In genomic region chr13:48227136-48227535, GRCm38 (mm10) we compare ENCODE assay signal across 9 mouse cellular contexts. TPM values are rescaled to one million over a fixed set of nuclear protein-coding genes. Genes with fewer than 3 reads are reported as not detected.
A peak's percentile ranks its signal among the peaks of the same experiment; 100 is the strongest.
DNase-seq lines count a peak whose midpoint lies in the region; ATAC-seq and TF ChIP-seq lines count a peak whose summit lies in the region.
"Had no signal": no experiment of that assay in that cellular context is flagged by ENCODE, and none has a peak within 500 bp of the region (broad histone marks: within the 10 kb centered on the region; RNA-seq: fewer than 3 reads in every experiment).

No protein-coding gene starts in this region.

- DNase-seq in gastrocnemius, postnatal 10 days = peak; percentile 8
- no peak for DNase-seq in gastrocnemius, adult 18-20 months (ENCODE audit: low spot score)
- DNase-seq in Muller cell, postnatal 12 days (ENCODE audit: inconsistent ontology term) = peak; percentile 22
- peak; percentile 45 for DNase-seq in embryonic facial prominence, embryonic 14.5 days (ENCODE audit: low spot score)
- DNase-seq in limb, embryonic 14.5 days (ENCODE audit: low spot score) = peak; percentile 15
- peak; percentile 10 to 37 for DNase-seq in right cerebral cortex, adult 2 months (ENCODE audit: low spot score in 2 of 2)

- no peaks in the 10 kb centered on the region for H3K9me3 ChIP-seq in embryonic facial prominence, embryonic 14.5 days (ENCODE audit: control insufficient read depth, low read length)
- H3K9me3 ChIP-seq in hindbrain, embryonic 12.5 days (replicated peaks) = no peaks in the 10 kb centered on the region
- H3K9me3 ChIP-seq in limb, embryonic 14.5 days (ENCODE audit: control insufficient read depth, low read length) = no peaks in the 10 kb centered on the region

- no peak for ATAC-seq in embryonic facial prominence, embryonic 14.5 days (ENCODE audit: low read depth)
- no peak for ATAC-seq in hindbrain, embryonic 12.5 days (ENCODE audit: low FRiP score)
- no peak for ATAC-seq in limb, embryonic 14.5 days (ENCODE audit: low FRiP score, low read depth)
- ATAC-seq in CD4-positive, CD25-positive, alpha-beta regulatory T cell, adult 4 months = no peak

- peaks cover 20% of the 10 kb centered on the region; the same call in 1 of the 2 replicates for H3K4me1 ChIP-seq in embryonic facial prominence, embryonic 14.5 days (ENCODE audit: control insufficient read depth, insufficient read depth, low read length)
- peaks cover 19% of the 10 kb centered on the region for H3K4me1 ChIP-seq in hindbrain, embryonic 12.5 days
- H3K4me1 ChIP-seq in limb, embryonic 14.5 days (ENCODE audit: control insufficient read depth, insufficient read depth, low read length) = peaks cover 21% of the 10 kb centered on the region

- peak overlapping the region; percentile 13; the same call in 1 of the 2 replicates for H3K4me3 ChIP-seq in embryonic facial prominence, embryonic 14.5 days (ENCODE audit: low read depth, low read length)
- peak overlapping the region; percentile 39 for H3K4me3 ChIP-seq in hindbrain, embryonic 12.5 days
- peak overlapping the region; percentile 37; the same call in 1 of the 2 replicates for H3K4me3 ChIP-seq in limb, embryonic 14.5 days (replicated peaks; ENCODE audit: low read length)

- H3K9ac ChIP-seq in embryonic facial prominence, embryonic 14.5 days (ENCODE audit: low read depth, low read length) = no peak overlapping the region
- H3K9ac ChIP-seq in hindbrain, embryonic 12.5 days = no peak overlapping the region
- H3K9ac ChIP-seq in limb, embryonic 14.5 days (ENCODE audit: low read depth, low read length, severe bottlenecking) = no peak overlapping the region

- no peaks in the 10 kb centered on the region for H3K27me3 ChIP-seq in embryonic facial prominence, embryonic 14.5 days (replicated peaks; ENCODE audit: control insufficient read depth, insufficient read depth, low read length)
- H3K27me3 ChIP-seq in hindbrain, embryonic 12.5 days = no peaks in the 10 kb centered on the region
- no peaks in the 10 kb centered on the region for H3K27me3 ChIP-seq in limb, embryonic 14.5 days (ENCODE audit: control insufficient read depth, insufficient read depth, low read length)
- H3K27me3 ChIP-seq: CH12.LX had no signal

- peak overlapping the region; percentile 48 for H3K4me2 ChIP-seq in embryonic facial prominence, embryonic 14.5 days (ENCODE audit: low read depth, low read length)
- H3K4me2 ChIP-seq in hindbrain, embryonic 12.5 days (replicated peaks) = peak overlapping the region; percentile 43
- H3K4me2 ChIP-seq in limb, embryonic 14.5 days (replicated peaks; ENCODE audit: low read depth, low read length, severe bottlenecking) = peak overlapping the region; percentile 24

- H3K27ac ChIP-seq in embryonic facial prominence, embryonic 14.5 days (replicated peaks; ENCODE audit: low read depth, low read length) = peak overlapping the region; percentile 71
- peak overlapping the region; percentile 68; the same call in 1 of the 2 replicates for H3K27ac ChIP-seq in hindbrain, embryonic 12.5 days
- peak overlapping the region; percentile 34 for H3K27ac ChIP-seq in limb, embryonic 14.5 days (replicated peaks; ENCODE audit: low read depth, low read length)

- no peaks in the 10 kb centered on the region for H3K36me3 ChIP-seq in embryonic facial prominence, embryonic 14.5 days (ENCODE audit: control insufficient read depth, insufficient read depth, low read length)
- H3K36me3 ChIP-seq in hindbrain, embryonic 12.5 days = no peaks in the 10 kb centered on the region
- H3K36me3 ChIP-seq in limb, embryonic 14.5 days (ENCODE audit: control insufficient read depth, insufficient read depth, low read length) = no peaks in the 10 kb centered on the region

- 20% methylated on average over 8 of the region's 8 CpGs for WGBS in embryonic facial prominence, embryonic 14.5 days
- 28% methylated on average over 8 of the region's 8 CpGs for WGBS in hindbrain, embryonic 12.5 days
- WGBS in limb, embryonic 14.5 days = 27% methylated on average over 8 of the region's 8 CpGs

- no peak for TF ChIP-seq POLR2A in limb, embryonic 14.5 days (IDR thresholded peaks at IDR 0.05; ENCODE audit: borderline replicate concordance, extremely low read depth, insufficient read depth, insufficient read length)

RNA-seq across cellular contexts. Expression of gene Id4, which starts 33.9 kb away (rescaled TPM):
- 1 to 10 TPM; 2.7 to 3.5 TPM for total RNA-seq in gastrocnemius, postnatal 10 days (2021)
- total RNA-seq in gastrocnemius, adult 18-20 months (2021) = under 1 TPM; 0.73 to 0.78 TPM
- polyA plus RNA-seq in embryonic facial prominence, embryonic 14.5 days (2014; fragmentation: Nextera tagmentation; extraction: Ambion mirVana) = 11.8 and 13.0 TPM in 2 replicates
- polyA plus RNA-seq in hindbrain, embryonic 12.5 days (2016; fragmentation: Nextera tagmentation; extraction: Ambion mirVana) = 85.5 and 96.2 TPM in 2 replicates
- polyA plus RNA-seq in limb, embryonic 14.5 days (2012; rRNA removed) = 10.5 and 11.6 TPM in 2 replicates
- 8.3 and 9.3 TPM in 2 replicates for polyA plus RNA-seq in limb, embryonic 14.5 days (2014; fragmentation: Nextera tagmentation; extraction: Ambion mirVana)
- not detected for polyA plus RNA-seq in CD4-positive, CD25-positive, alpha-beta regulatory T cell, adult 4 months (2017; shearing (Covaris generic))
- total RNA-seq: CH12.LX had no signal

Comparison
In these comparisons a context has a peak if more than half of its experiments do, and no peak if none do; other contexts are left out.
1. RNA of gene Id4, which starts 33.9 kb away (polyA plus RNA-seq): 85.5 to 96.2 TPM in hindbrain, embryonic 12.5 days, 11.8 to 13.0 TPM in embryonic facial prominence, embryonic 14.5 days and 8.3 to 11.6 TPM in limb, embryonic 14.5 days; not detected in CD4-positive, CD25-positive, alpha-beta regulatory T cell, adult 4 months; every median in the first group is over 4 times any median in the second.
2. Peak in every context shown above with its lines, with median percentiles within 50 percentile points of each other: H3K27ac ChIP-seq, H3K4me2 ChIP-seq and H3K4me3 ChIP-seq.